Mouse (Mus musculus) myocyte (in vitro differentiated cells): Measurements from ENCODE around the gene Tmprss13.

Experiments used
- CEBPB ChIP-seq: IDR thresholded peaks from 2 replicates; pipeline ENCODE4 v1.6.1; 2011; ENCODE audit warnings: mild to moderate bottlenecking, moderate library complexity; ENCODE audit not compliant: poor library complexity, insufficient read depth, severe bottlenecking
- REST ChIP-seq: IDR thresholded peaks from one replicate; pipeline ENCODE4 v1.6.1; 2011; ENCODE audit warnings: mild to moderate bottlenecking, control low read depth, moderate library complexity; ENCODE audit not compliant: insufficient read depth, insufficient read length

DNA sequence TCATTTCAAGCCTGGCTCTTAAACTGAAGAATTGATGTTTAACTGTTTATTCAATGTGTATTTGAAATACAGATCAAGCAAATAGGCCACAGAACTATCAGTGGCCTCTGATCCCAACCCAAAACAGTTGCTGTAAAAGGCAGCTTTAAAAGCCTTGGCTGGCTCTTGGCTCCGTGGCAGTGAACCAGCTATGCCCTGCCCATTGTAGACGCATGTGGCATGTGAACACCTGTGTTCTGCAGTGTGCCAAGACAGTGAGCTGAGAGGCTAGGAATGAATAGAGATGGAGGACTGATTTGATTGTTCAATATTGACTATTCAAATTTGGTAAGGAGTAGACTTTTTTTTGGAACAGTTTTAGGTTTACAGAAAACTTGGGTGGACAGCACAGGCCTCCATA lies 58.0 kb downstream of the Tmprss13 start:
- TF ChIP-seq CEBPB = no peak
- no peak for TF ChIP-seq REST
